Mouse (Mus musculus) ovary, adult 18-20 months (tissue): ENCODE data around the gene Kif28.
"Not testable (repeated sequence)": the region's sequence is repeated elsewhere in the genome, so short reads cannot be mapped to it uniquely, and the experiment has no call there.

Experiments used
- DNase-seq: peaks from one replicate; pipeline ENCODE4 v3.0.0; 2022; ENCODE audit warnings: low spot score, mixed read lengths

Kif28 gene

GRCm38 (mm10) chr1:179745171-179745570, at the start of gene Kif28:
Gene Kif28, minus strand, starts transcription at chr1:179745271.
- DNase-seq = no peak

GRCm38 (mm10) chr1:179787281-179787680, 42.2 kb upstream of the Kif28 start:
- DNase-seq = no peak

- no peak for DNase-seq
Measured at GRCm38 (mm10) chr1:179785502-179785901, 40.4 kb upstream of the Kif28 start.

- no peak for DNase-seq
Measured at GRCm38 (mm10) chr1:179784098-179784497, 39.0 kb upstream of the Kif28 start.

GRCm38 (mm10) chr1:179776831-179777230, 31.8 kb upstream of the Kif28 start:
- DNase-seq = no peak

GRCm38 (mm10) chr1:179760553-179760952, 15.5 kb upstream of the Kif28 start:
- DNase-seq = no peak

- no peak for DNase-seq
Measured at GRCm38 (mm10) chr1:179760086-179760485, 15.0 kb upstream of the Kif28 start.

GRCm38 (mm10) chr1:179756477-179756876, 11.4 kb upstream of the Kif28 start:
- no peak for DNase-seq

- DNase-seq = no peak
Measured at GRCm38 (mm10) chr1:179753006-179753405, 7.9 kb upstream of the Kif28 start.

GRCm38 (mm10) chr1:179752276-179752675, 7.2 kb upstream of the Kif28 start:
- DNase-seq = no peak

GRCm38 (mm10) chr1:179743593-179744193, 1.4 kb downstream of the Kif28 start:
- DNase-seq = no peak

- no peak for DNase-seq
Measured at GRCm38 (mm10) chr1:179736483-179736882, 8.6 kb downstream of the Kif28 start.

- DNase-seq = peak; percentile 13
Measured at GRCm38 (mm10) chr1:179734500-179735474, 10.3 kb downstream of the Kif28 start.

GRCm38 (mm10) chr1:179731391-179731790, 13.7 kb downstream of the Kif28 start:
- no peak for DNase-seq

- DNase-seq = no peak
Measured at GRCm38 (mm10) chr1:179728661-179729060, 16.4 kb downstream of the Kif28 start.

- no peak for DNase-seq
Measured at GRCm38 (mm10) chr1:179722811-179723469, 22.1 kb downstream of the Kif28 start.

GRCm38 (mm10) chr1:179715786-179716185, 29.3 kb downstream of the Kif28 start:
- DNase-seq = no peak

GRCm38 (mm10) chr1:179715289-179715688, 29.8 kb downstream of the Kif28 start:
- not testable (repeated sequence) for DNase-seq

GRCm38 (mm10) chr1:179713367-179713766, 31.7 kb downstream of the Kif28 start:
- no peak for DNase-seq

- DNase-seq = no peak
Measured at GRCm38 (mm10) chr1:179712658-179713057, 32.4 kb downstream of the Kif28 start.

GRCm38 (mm10) chr1:179710739-179711138, 34.3 kb downstream of the Kif28 start:
- no peak for DNase-seq

GRCm38 (mm10) chr1:179709390-179709789, 35.7 kb downstream of the Kif28 start:
- peak; percentile 3 for DNase-seq

GRCm38 (mm10) chr1:179705154-179705553, 39.9 kb downstream of the Kif28 start:
- peak; percentile 11 for DNase-seq
